In genomic region chr11:70319614-70320013, GRCm38 (mm10) we compare ENCODE assay signal across 33 mouse cellular contexts. TPM values are rescaled to one million over a fixed set of nuclear protein-coding genes. Genes with fewer than 3 reads are reported as not detected.
"Had no signal": no experiment of that assay in that cellular context is flagged by ENCODE, and none has a peak within 500 bp of the region (broad histone marks: within the 10 kb centered on the region; RNA-seq: fewer than 3 reads in every experiment).

No protein-coding gene starts in this region.

- H3K36me3 ChIP-seq: heart, embryonic 10.5 days; heart, embryonic 12.5 days; hindbrain, embryonic 10.5 days; hindbrain, embryonic 12.5 days; intestine, embryonic 15.5 days; limb, embryonic 10.5 days; limb, embryonic 12.5 days; liver, embryonic 13.5 days had no signal

- H3K27ac ChIP-seq: heart, embryonic 10.5 days; hindbrain, embryonic 10.5 days; hindbrain, embryonic 12.5 days; hindbrain, embryonic 14.5 days; intestine, embryonic 15.5 days; layer of hippocampus, adult 2 months; left cerebral cortex, adult 2 months; limb, embryonic 10.5 days; limb, embryonic 12.5 days; liver, embryonic 13.5 days had no signal

- H3K4me3 ChIP-seq: heart, embryonic 10.5 days; heart, embryonic 12.5 days; hindbrain, embryonic 10.5 days; hindbrain, embryonic 12.5 days; intestine, embryonic 15.5 days; layer of hippocampus, adult 2 months; left cerebral cortex, adult 2 months; limb, embryonic 10.5 days; limb, embryonic 12.5 days; liver, embryonic 13.5 days had no signal

- H3K4me1 ChIP-seq: limb, embryonic 12.5 days had no signal

- DNase-seq: gastrocnemius, postnatal 14 days; gastrocnemius, postnatal 36 days; heart, adult 11 months; heart, postnatal 10 days; heart, postnatal 4 days; kidney, adult 18-20 months; kidney, adult 8-10 months; kidney, postnatal 10 days; kidney, postnatal 25 days; kidney, postnatal 4 days; liver; liver, embryonic 13.5 days had no signal

RNA-seq across cellular contexts. Expression of gene Alox12e, which starts 2.8 kb away (rescaled TPM):
- total RNA-seq: gastrocnemius, adult 18-20 months; gastrocnemius, postnatal 36 days; heart, adult 8-10 months; heart, postnatal 10 days; layer of hippocampus, adult 2 months; layer of hippocampus, postnatal 10 days; layer of hippocampus, postnatal 25 days had no signal
- polyA plus RNA-seq: heart, embryonic 10.5 days; heart, embryonic 12.5 days; heart, embryonic 14.5 days; hindbrain, embryonic 10.5 days; hindbrain, embryonic 12.5 days; hindbrain, embryonic 14.5 days; inflammation-experienced regulatory T-cells, adult 6 months; intestine, embryonic 15.5 days; intestine, postnatal 0 days; kidney, embryonic 14.5 days; limb, embryonic 10.5 days; limb, embryonic 12.5 days; liver, embryonic 11.5 days had no signal

RNA-seq across cellular contexts. Expression of gene Alox15, which starts 32.2 kb away (rescaled TPM):
- total RNA-seq: gastrocnemius, postnatal 14 days; layer of hippocampus, postnatal 10 days; layer of hippocampus, postnatal 25 days; left cerebral cortex, adult 2 months; left cerebral cortex, postnatal 14 days had no signal
- polyA plus RNA-seq: heart, embryonic 14.5 days; hindbrain, embryonic 12.5 days; hindbrain, embryonic 16.5 days; limb, embryonic 10.5 days had no signal
